Mouse (Mus musculus) adrenal gland (tissue): ENCODE measurements around the gene Gm1123.

Experiments used
- intact Hi-C: fragments of 180-260 bp; cut with DNase I; formaldehyde crosslinking; loops from one replicate; pipeline ENCODE4 v1.15.1; 2025

The Gm1123 gene

GRCm38 (mm10) chr9:99009069-99009897 is 26.2 kb downstream of the Gm1123 start:
- intact Hi-C loops = no loop called here

GRCm38 (mm10) chr9:99001326-99001725 is 34.2 kb downstream of the Gm1123 start:
- intact Hi-C loops = no loop called here

- intact Hi-C loops = no loop called here
Observed at GRCm38 (mm10) chr9:98999881-99000339, 35.6 kb downstream of the Gm1123 start.

- intact Hi-C loops = no loop called here
Observed at GRCm38 (mm10) chr9:98994103-98994502, 41.4 kb downstream of the Gm1123 start.

GRCm38 (mm10) chr9:98987131-98987530 is 48.4 kb downstream of the Gm1123 start:
- intact Hi-C loops = loop anchor here (10.0 kb wide), 2 partner anchors 258 to 388 kb away; partner anchors contain the start of gene Cep70

- intact Hi-C loops = loop anchor here (10.0 kb wide), 2 partner anchors 258 to 388 kb away; partner anchors contain the start of gene Cep70
Observed at GRCm38 (mm10) chr9:98986476-98987096, 48.9 kb downstream of the Gm1123 start.

- intact Hi-C loops = loop anchor here (10.0 kb wide), 2 partner anchors 259 to 389 kb away; partner anchors contain the start of gene Cep70
Observed at GRCm38 (mm10) chr9:98985800-98986475, 49.6 kb downstream of the Gm1123 start, which contains the start of gene Faim. TSS of gene Faim (plus strand) at chr9:98986373.

GRCm38 (mm10) chr9:98979431-98980416 is 55.8 kb downstream of the Gm1123 start:
- intact Hi-C loops = loop anchor here (10.0 kb wide), 2 partner anchors 265 to 395 kb away; partner anchors contain the start of gene Cep70

GRCm38 (mm10) chr9:98976520-98976919 is 59.0 kb downstream of the Gm1123 start:
- intact Hi-C loops = no loop called here

GRCm38 (mm10) chr9:98976081-98976480 is 59.4 kb downstream of the Gm1123 start:
- intact Hi-C loops = no loop called here

GRCm38 (mm10) chr9:98974898-98975297 is 60.6 kb downstream of the Gm1123 start:
- intact Hi-C loops = no loop called here

- intact Hi-C loops = no loop called here
Observed at GRCm38 (mm10) chr9:98973561-98973960, 62.0 kb downstream of the Gm1123 start.

- intact Hi-C loops = no loop called here
Observed at GRCm38 (mm10) chr9:98973101-98973521, 62.4 kb downstream of the Gm1123 start.

- intact Hi-C loops = no loop called here
Observed at GRCm38 (mm10) chr9:98965084-98965483, 70.4 kb downstream of the Gm1123 start.

- intact Hi-C loops = no loop called here
Observed at GRCm38 (mm10) chr9:98963661-98964060, 71.9 kb downstream of the Gm1123 start.

- intact Hi-C loops = no loop called here
Observed at GRCm38 (mm10) chr9:98962478-98963142, 72.9 kb downstream of the Gm1123 start.

- intact Hi-C loops = loop anchor here (2.0 kb wide), 1 partner anchor 347 kb away; no protein-coding TSS in a partner anchor
Observed at GRCm38 (mm10) chr9:98961591-98962477, 73.7 kb downstream of the Gm1123 start.

GRCm38 (mm10) chr9:98960348-98960747 is 75.2 kb downstream of the Gm1123 start:
- intact Hi-C loops = loop anchor here (2.0 kb wide), 1 partner anchor 346 kb away; no protein-coding TSS in a partner anchor
